Mouse (Mus musculus) testis, postnatal 10 days (tissue): ENCODE results near the gene Ankrd13a.
A peak's percentile ranks its signal among the peaks of the same experiment; 100 is the strongest.
"Not testable (repeated sequence)": the region's sequence is repeated elsewhere in the genome, so short reads cannot be mapped to it uniquely, and the experiment has no call there.

Experiments
- DNase-seq: peaks from one replicate; pipeline ENCODE4 v3.0.0; 2021; ENCODE audit warnings: low spot score

Ankrd13a gene

GRCm38 (mm10) chr5:114829740-114830139 is 55.3 kb downstream of the Ankrd13a start:
- no peak for DNase-seq

- DNase-seq: peak; percentile 32
Measured at GRCm38 (mm10) chr5:114836886-114837285, 62.4 kb downstream of the Ankrd13a start.

- DNase-seq: not testable (repeated sequence)
Measured at GRCm38 (mm10) chr5:114840481-114840880, 66.0 kb downstream of the Ankrd13a start.

- not testable (repeated sequence) for DNase-seq
Measured at GRCm38 (mm10) chr5:114842155-114842554, 67.7 kb downstream of the Ankrd13a start.

GRCm38 (mm10) chr5:114842674-114843073 is 68.2 kb downstream of the Ankrd13a start:
- DNase-seq: no peak

GRCm38 (mm10) chr5:114844371-114844770 is 69.9 kb downstream of the Ankrd13a start:
- DNase-seq: not testable (repeated sequence)

- DNase-seq: no peak
Measured at GRCm38 (mm10) chr5:114851565-114852236, 77.2 kb downstream of the Ankrd13a start.

GRCm38 (mm10) chr5:114853364-114853763 is 78.9 kb downstream of the Ankrd13a start, which contains the start of gene 4930519G04Rik:
TSS of gene 4930519G04Rik (plus strand) at chr5:114853664.
- DNase-seq: not testable (repeated sequence)
